Mouse (Mus musculus) forebrain, embryonic 14.5 days (tissue): ENCODE data around the gene Rpl22. TPM values are rescaled to one million over a fixed set of nuclear protein-coding genes. Genes with fewer than 3 reads are reported as not detected.

Experiments used
- ATAC-seq: fragments of 200-750 bp; cut with Nextera tagmentation; 2 replicates; pipeline ENCODE4 v1.8.0; 2017; ENCODE audit warnings: mild to moderate bottlenecking, moderate library complexity
- DNase-seq: peaks from one replicate; pipeline ENCODE4 v3.0.0-alpha.2; 2015; ENCODE audit warnings: low spot score
- H3K27ac ChIP-seq: fragments of 300-500 bp; sonication (generic); 2 replicates; pipeline ENCODE4 v1.5.1; 2014; ENCODE audit warnings: low read depth, mild to moderate bottlenecking, control low read depth, low read length, moderate library complexity
- H3K27me3 ChIP-seq: fragments of 300-500 bp; sonication (generic); replicated peaks from 2 replicates; pipeline ENCODE4 v1.6.1; 2014; ENCODE audit warnings: low read length, control low read depth, mixed read lengths; ENCODE audit not compliant: control insufficient read depth, insufficient read depth
- H3K36me3 ChIP-seq: fragments of 300-500 bp; sonication (generic); 2 replicates; pipeline ENCODE4 v1.6.1; 2014; ENCODE audit warnings: low read length, control low read depth; ENCODE audit not compliant: control insufficient read depth, insufficient read depth
- H3K4me1 ChIP-seq: fragments of 300-500 bp; sonication (generic); 2 replicates; pipeline ENCODE4 v1.6.1; 2014; ENCODE audit warnings: antibody characterized with exemption, low read length, control low read depth; ENCODE audit not compliant: control insufficient read depth, insufficient read depth
- H3K4me2 ChIP-seq: fragments of 300-500 bp; sonication (generic); 2 replicates; pipeline ENCODE4 v1.6.1; 2014; ENCODE audit warnings: mild to moderate bottlenecking, control low read depth, low read length
- H3K4me3 ChIP-seq: fragments of 300-500 bp; sonication (generic); 2 replicates; pipeline ENCODE4 v1.5.1; 2014; ENCODE audit warnings: low read depth, low read length, control low read depth
- H3K9ac ChIP-seq: fragments of 300-500 bp; sonication (generic); 2 replicates; pipeline ENCODE4 v1.6.1; 2014; ENCODE audit warnings: mild to moderate bottlenecking, low read length, control low read depth, moderate library complexity
- H3K9me3 ChIP-seq: fragments of 300-500 bp; sonication (generic); replicated peaks from 2 replicates; pipeline ENCODE4 v1.6.1; 2016; ENCODE audit warnings: low read length, control low read depth, mixed read lengths; ENCODE audit not compliant: control insufficient read depth
- WGBS: fragments of 180-500 bp; shearing (Covaris S2); extraction: QIAGEN DNeasy Blood & Tissue Kit; methylation state at CpG from one replicate; pipeline ENCODE4 v1.1.7; 2014; 5-methylcytosine and 5-hydroxymethylcytosine counted together
- polyA plus RNA-seq: library from polyadenylated mRNA; unstranded; fragments of >200 nt; fragmentation: Nextera tagmentation; extraction: Ambion mirVana; gene quantifications from 2 replicates; pipeline ENCODE4 v1.2.1, GENCODE M21; 2014

The Rpl22 gene
- polyA plus RNA-seq, 1 experiment from 2014 or later: 235 TPM

DNA sequence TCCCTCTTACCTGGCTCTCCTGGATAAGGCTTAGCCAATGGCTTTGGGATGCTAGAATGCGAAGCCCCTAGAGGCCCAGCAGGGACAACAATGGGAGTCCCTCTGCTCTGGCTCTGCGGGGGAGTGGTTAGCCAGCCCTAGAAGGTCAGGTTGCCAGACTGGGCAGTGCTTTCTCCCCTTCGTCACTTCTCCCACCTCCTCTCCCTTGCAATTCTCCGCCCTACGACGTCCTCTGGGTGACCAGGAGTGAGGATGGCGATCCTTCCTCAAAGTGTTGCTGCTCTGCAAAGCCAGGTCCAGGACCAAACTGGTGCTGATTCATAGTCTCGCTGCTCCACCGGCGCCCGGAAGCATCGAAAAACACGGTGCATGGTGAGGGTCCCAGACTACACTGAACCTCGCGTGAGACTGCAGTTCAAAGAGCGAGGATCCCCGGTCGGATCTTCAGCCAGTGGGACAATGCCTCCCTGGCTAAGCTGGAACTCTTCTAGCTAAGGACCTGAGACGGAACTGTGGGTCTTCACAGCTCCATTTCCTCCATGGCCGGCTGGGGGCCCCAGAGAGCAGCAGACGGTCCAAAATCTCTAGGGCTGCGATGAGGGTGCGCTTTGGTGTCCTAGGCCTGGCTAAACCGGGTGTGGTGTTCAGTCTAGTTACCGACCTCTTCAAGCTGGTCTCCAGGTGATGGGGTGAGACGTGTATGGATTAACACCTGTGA, 6.9 kb upstream of the Rpl22 start, which contains the start of gene Rnf207:
Gene Rnf207 (minus strand): TSS at position 477 of the 718 bp plus-strand sequence.
- H3K36me3 ChIP-seq: no peaks in the 10 kb centered on the region
- H3K27me3 ChIP-seq: peaks cover 49% of the 10 kb centered on the region
- H3K4me2 ChIP-seq: peak within 1 kb of the TSS; percentile 23; the same call in 1 of the 2 replicates
- H3K4me1 ChIP-seq: no peaks in the 10 kb centered on the region; the same call in 1 of the 2 replicates
- DNase-seq (no peak), ATAC-seq (0 out of 2 replicates have a peak, but pooled peaks have one; percentile 23)
- 4% methylated on average over 26 of the region's 26 CpGs for WGBS
- no peak within 1 kb of the TSS for H3K4me3 ChIP-seq
- peak within 1 kb of the TSS; percentile 40; the same call in 1 of the 2 replicates for H3K9ac ChIP-seq
- no peak within 1 kb of the TSS for H3K27ac ChIP-seq
- no peaks in the 10 kb centered on the region for H3K9me3 ChIP-seq

DNA sequence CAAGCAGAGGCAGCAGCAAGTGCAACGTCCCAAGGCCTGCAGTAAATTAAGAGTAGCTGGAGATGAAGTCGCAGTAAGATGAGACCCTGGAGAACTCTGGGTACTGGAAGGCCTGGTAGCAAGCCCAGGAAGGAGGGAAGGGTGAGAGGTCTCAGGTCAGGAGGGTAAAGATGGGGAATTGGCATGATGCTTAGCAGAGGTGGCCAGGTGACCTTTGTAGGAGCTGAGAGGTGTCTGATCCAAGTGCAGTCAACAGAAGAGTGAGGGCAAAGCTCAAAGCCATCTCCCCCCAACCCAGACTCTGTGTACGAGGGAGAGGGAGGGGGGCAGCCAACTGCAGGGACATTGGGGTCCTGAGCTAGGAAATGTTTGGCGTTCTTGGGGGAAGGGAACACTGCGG, 4.1 kb upstream of the Rpl22 start:
- H3K9ac ChIP-seq: no peak overlapping the region
- WGBS: 63% methylated on average over 5 of the region's 5 CpGs
- no peak for ATAC-seq

GRCm38 (mm10) chr4:152324641-152325562, 640 bp upstream of the Rpl22 start:
- Histone ChIP-seq H3K27ac (no peak overlapping the region), H3K36me3 (peaks cover 21% of the 10 kb centered on the region), H3K9ac (0 out of 2 replicates have a peak overlapping the region, but pooled peaks have one; percentile 29), H3K4me1 (peaks cover 7% of the 10 kb centered on the region; the same call in 1 of the 2 replicates), H3K27me3 (no peaks in the 10 kb centered on the region), H3K4me2 (peak overlapping the region; percentile 32), H3K4me3 (peak overlapping the region; percentile 97; the same call in 1 of the 2 replicates), H3K9me3 (no peaks in the 10 kb centered on the region)
- ATAC-seq (peak; percentile 40), DNase-seq (no peak)
- WGBS: 57% methylated on average over 16 of the region's 16 CpGs

More for the DNA sequence above, 4.1 kb upstream of the Rpl22 start:
- Histone ChIP-seq H3K36me3 (no peaks in the 10 kb centered on the region), H3K4me1 (peaks cover 1% of the 10 kb centered on the region; the same call in 1 of the 2 replicates), H3K4me2 (no peak overlapping the region), H3K9me3 (no peaks in the 10 kb centered on the region), H3K27ac (no peak overlapping the region), H3K27me3 (peaks cover 22% of the 10 kb centered on the region), H3K4me3 (no peak overlapping the region)
- no peak for DNase-seq

DNA sequence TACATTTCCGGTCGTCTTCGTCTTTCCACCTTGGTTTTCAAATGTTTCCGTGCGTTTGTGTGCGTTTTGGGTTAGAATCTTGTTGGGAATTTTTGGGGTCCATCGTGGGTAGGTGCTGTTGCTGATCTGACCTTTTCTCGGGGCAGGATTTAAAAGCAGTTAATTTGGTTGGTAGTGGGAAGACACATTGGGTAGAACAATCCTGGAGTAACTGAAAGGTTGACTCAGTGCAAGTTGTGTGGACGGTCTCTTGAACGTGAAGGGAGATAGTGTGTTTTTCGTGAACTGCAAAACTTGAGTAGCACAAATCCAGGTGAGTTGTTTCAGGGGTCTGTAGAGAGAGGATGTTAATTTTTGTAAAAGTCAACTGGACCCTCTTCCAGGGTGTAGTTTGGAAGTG, 1.0 kb downstream of the Rpl22 start:
- DNase-seq: no peak
- H3K27ac ChIP-seq: no peak overlapping the region
- H3K9me3 ChIP-seq: no peaks in the 10 kb centered on the region
- H3K4me1 ChIP-seq: peaks cover 7% of the 10 kb centered on the region; the same call in 1 of the 2 replicates
- peaks cover 38% of the 10 kb centered on the region for H3K36me3 ChIP-seq
- peak overlapping the region; percentile 89 for H3K4me2 ChIP-seq
- H3K9ac ChIP-seq: peak overlapping the region; percentile 93
- ATAC-seq: no peak
- H3K27me3 ChIP-seq: no peaks in the 10 kb centered on the region
- H3K4me3 ChIP-seq: peak overlapping the region; percentile 97
- WGBS: 2% methylated on average over 11 of the region's 11 CpGs

GRCm38 (mm10) chr4:152328691-152329090, 3.1 kb downstream of the Rpl22 start:
- Histone ChIP-seq H3K9ac (no peak overlapping the region), H3K36me3 (peaks cover 59% of the 10 kb centered on the region), H3K4me1 (peaks cover 7% of the 10 kb centered on the region; the same call in 1 of the 2 replicates), H3K27ac (no peak overlapping the region), H3K27me3 (no peaks in the 10 kb centered on the region), H3K4me3 (no peak overlapping the region), H3K9me3 (no peaks in the 10 kb centered on the region), H3K4me2 (no peak overlapping the region)
- 74% methylated on average over 6 of the region's 6 CpGs for WGBS
- no peak for ATAC-seq
- peak; percentile 28 for DNase-seq

DNA sequence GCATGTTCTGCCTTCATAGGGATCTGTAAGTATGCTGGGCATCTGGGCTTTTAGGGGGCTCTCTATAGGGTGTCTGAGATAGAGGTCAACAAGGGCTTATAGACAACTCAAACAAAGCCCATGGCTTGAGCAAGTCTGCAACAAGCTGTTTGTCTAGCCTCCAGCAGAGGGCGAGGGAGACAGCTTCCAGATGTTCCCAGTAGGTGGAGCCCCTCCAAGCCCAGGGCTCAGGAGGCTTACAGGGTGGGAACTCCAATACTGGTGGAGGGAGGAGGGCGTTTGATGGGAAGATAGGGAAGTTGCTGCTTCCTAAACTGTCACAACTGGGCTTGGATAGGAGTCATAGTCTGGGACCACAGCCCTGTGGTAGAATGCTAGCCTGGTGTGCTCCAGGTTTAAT, 7.4 kb downstream of the Rpl22 start:
- DNase-seq (peak; percentile 85), ATAC-seq (peak; percentile 63; the same call in 1 of the 2 replicates)
- H3K27me3 ChIP-seq: no peaks in the 10 kb centered on the region
- WGBS: 34% methylated on average over 2 of the region's 2 CpGs
- H3K9me3 ChIP-seq: no peaks in the 10 kb centered on the region
- no peaks in the 10 kb centered on the region for H3K4me1 ChIP-seq
- H3K36me3 ChIP-seq: peaks cover 77% of the 10 kb centered on the region
- no peak overlapping the region for H3K27ac ChIP-seq
- no peak overlapping the region for H3K4me2 ChIP-seq
- H3K4me3 ChIP-seq: no peak overlapping the region
- no peak overlapping the region for H3K9ac ChIP-seq

- H3K36me3 ChIP-seq: peaks cover 72% of the 10 kb centered on the region
- no peak overlapping the region for H3K27ac ChIP-seq
- no peak overlapping the region for H3K4me2 ChIP-seq
- no peak overlapping the region for H3K9ac ChIP-seq
- no peaks in the 10 kb centered on the region for H3K9me3 ChIP-seq
- no peaks in the 10 kb centered on the region for H3K4me1 ChIP-seq
- no peak overlapping the region for H3K4me3 ChIP-seq
- H3K27me3 ChIP-seq: no peaks in the 10 kb centered on the region
- WGBS: 92% methylated on average over 12 of the region's 12 CpGs
- ATAC-seq: no peak
- DNase-seq: no peak
Measured at GRCm38 (mm10) chr4:152333587-152333986, 8.0 kb downstream of the Rpl22 start.

- WGBS: 24% methylated on average over 6 of the region's 6 CpGs
- Histone ChIP-seq H3K27me3 (0 out of 2 replicates have a peak, but pooled peaks cover 5% of the 10 kb centered on the region), H3K4me1 (peaks cover 11% of the 10 kb centered on the region; the same call in 1 of the 2 replicates), H3K36me3 (peaks cover 30% of the 10 kb centered on the region), H3K4me3 (no peak overlapping the region), H3K9ac (no peak overlapping the region), H3K27ac (no peak overlapping the region), H3K4me2 (no peak overlapping the region), H3K9me3 (no peaks in the 10 kb centered on the region)
- DNase-seq (no peak), ATAC-seq (no peak)
Measured at GRCm38 (mm10) chr4:152337772-152338171, 12.2 kb downstream of the Rpl22 start.
